Mouse (Mus musculus) thymus, adult 2 months (tissue): ENCODE measurements around the gene Aanat. TPM values are rescaled to one million over a fixed set of nuclear protein-coding genes. Genes with fewer than 3 reads are reported as not detected.

Source experiments
- DNase-seq: peaks from one replicate; pipeline ENCODE4 v3.0.0; 2021
- H3K27ac ChIP-seq: fragments of 200-500 bp; 2 replicates; pipeline ENCODE4 v1.5.1; 2012; ENCODE audit warnings: low read length, control low read depth; ENCODE audit not compliant: control insufficient read depth, insufficient read depth
- H3K27me3 ChIP-seq: fragments of 200-500 bp; 2 replicates; pipeline ENCODE4 v1.6.1; 2012; ENCODE audit warnings: mild to moderate bottlenecking, low read length, moderate library complexity, mixed read lengths; ENCODE audit not compliant: control insufficient read depth, insufficient read depth
- H3K36me3 ChIP-seq: fragments of 200-500 bp; 2 replicates; pipeline ENCODE4 v1.6.1; 2012; ENCODE audit warnings: mild to moderate bottlenecking, low read length, moderate library complexity; ENCODE audit not compliant: control insufficient read depth, insufficient read depth
- H3K4me1 ChIP-seq: fragments of 200-500 bp; replicated peaks from 2 replicates; pipeline ENCODE4 v1.6.1; 2012; ENCODE audit warnings: low read length; ENCODE audit not compliant: control insufficient read depth, insufficient read depth
- H3K4me3 ChIP-seq: fragments of 200-500 bp; 2 replicates; pipeline ENCODE4 v1.5.1; 2012; ENCODE audit warnings: mild to moderate bottlenecking, low read length, control low read depth, moderate library complexity; ENCODE audit not compliant: control insufficient read depth, insufficient read depth
- CTCF ChIP-seq: fragments of 200-500 bp; IDR thresholded peaks from 2 replicates; pipeline ENCODE4 v1.5.1; 2012; ENCODE audit warnings: mild to moderate bottlenecking, control low read depth, low read length, moderate library complexity, borderline replicate concordance; ENCODE audit not compliant: control insufficient read depth, poor library complexity, insufficient read depth; ENCODE audit errors: extremely low read depth
- POLR2A ChIP-seq: fragments of 200-500 bp; IDR thresholded peaks from 2 replicates; pipeline ENCODE4 v1.6.1; 2012; ENCODE audit warnings: mild to moderate bottlenecking, low read length, control low read depth, moderate library complexity; ENCODE audit not compliant: control insufficient read depth, poor library complexity, insufficient read depth; ENCODE audit errors: extremely low read depth
- WGBS: fragments of 180-500 bp; shearing (Covaris S2); methylation state at CpG from one replicate; pipeline ENCODE4 v1.1.7; 2018; 5-methylcytosine and 5-hydroxymethylcytosine counted together
- polyA plus RNA-seq: library from polyadenylated mRNA; depleted of rRNA; stranded (reverse); fragments of >200 nt; gene quantifications from 2 replicates; pipeline ENCODE4 v1.2.3, GENCODE M21; 2012

Gene Aanat
- polyA plus RNA-seq, 1 experiment, result not detected

DNA sequence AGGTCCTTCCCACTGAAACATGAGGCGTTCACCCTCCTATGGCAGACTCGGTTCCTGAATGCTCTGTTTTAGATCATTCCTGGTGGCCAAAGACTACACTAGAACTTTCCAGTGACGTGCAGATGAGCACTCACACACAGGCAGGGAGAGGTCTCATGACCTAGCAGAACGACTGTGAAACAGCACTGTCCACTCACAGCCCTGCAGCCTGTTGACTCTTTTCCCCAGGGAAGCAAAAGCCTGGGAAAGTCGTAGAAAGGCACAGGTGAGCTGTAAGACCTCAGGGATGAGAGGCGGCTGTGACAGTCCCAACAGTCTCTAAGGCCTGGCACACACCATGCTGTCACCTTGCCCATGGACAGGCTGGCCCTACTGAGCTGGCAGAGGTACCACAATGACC is 29.9 kb upstream of the Aanat start:
- Histone ChIP-seq H3K4me3 (no peak overlapping the region), H3K4me1 (peaks cover 6% of the 10 kb centered on the region), H3K27ac (no peak overlapping the region), H3K27me3 (no peaks in the 10 kb centered on the region), H3K36me3 (no peaks in the 10 kb centered on the region)
- no peak for TF ChIP-seq POLR2A
- TF ChIP-seq CTCF, result no peak
- DNase-seq, result no peak
- WGBS, result 91% methylated on average over 6 of the region's 6 CpGs

DNA sequence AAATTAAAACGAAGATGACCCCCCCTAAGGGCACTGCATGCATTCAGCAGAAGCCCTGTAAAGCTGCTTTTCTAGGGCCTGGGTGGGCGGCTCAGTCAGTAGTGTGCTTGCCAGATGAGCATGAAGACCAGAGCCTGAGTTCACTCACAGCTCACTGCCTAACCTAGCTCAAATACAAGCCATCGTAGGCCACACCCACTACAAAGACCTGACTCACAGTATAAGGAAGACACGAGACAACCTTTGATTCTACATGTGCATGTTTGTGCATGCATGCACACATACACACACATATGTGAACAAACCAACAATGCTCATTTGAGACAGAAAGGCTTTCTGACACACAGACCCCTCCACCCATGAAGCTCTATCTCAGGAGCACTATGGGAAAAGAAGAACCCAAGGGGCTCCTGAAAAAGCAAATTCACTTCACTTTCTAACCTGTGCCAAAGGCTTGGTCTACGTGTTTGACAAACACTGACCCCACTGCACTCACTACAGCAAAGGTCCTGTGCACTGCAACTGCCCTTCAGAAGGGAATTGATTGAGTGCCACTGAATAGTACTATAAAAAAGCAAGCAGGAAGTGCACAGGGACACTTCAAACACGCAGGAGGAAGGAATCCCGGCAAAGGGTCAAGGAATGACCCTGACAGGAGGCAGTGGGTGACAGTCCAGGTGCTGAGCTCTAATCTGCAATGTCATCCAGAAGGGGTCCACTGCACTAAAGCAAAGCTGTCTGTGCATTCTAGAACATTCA is 20.8 kb upstream of the Aanat start:
- Histone ChIP-seq H3K4me1 (peaks cover 6% of the 10 kb centered on the region), H3K27ac (no peak overlapping the region)
- 83% methylated on average over 7 of the region's 7 CpGs for WGBS

GRCm38 (mm10) chr11:116567531-116567930 is 18.7 kb upstream of the Aanat start:
- H3K4me1 ChIP-seq, result peaks cover 5% of the 10 kb centered on the region
- 94% methylated on average over 8 of the region's 8 CpGs for WGBS
- no peak for DNase-seq

More for the DNA sequence above, 20.8 kb upstream of the Aanat start:
- Histone ChIP-seq H3K27me3 (no peaks in the 10 kb centered on the region), H3K36me3 (no peaks in the 10 kb centered on the region), H3K4me3 (no peak overlapping the region)
- DNase-seq, result no peak
- TF ChIP-seq POLR2A, result no peak
- TF ChIP-seq CTCF, result no peak

DNA sequence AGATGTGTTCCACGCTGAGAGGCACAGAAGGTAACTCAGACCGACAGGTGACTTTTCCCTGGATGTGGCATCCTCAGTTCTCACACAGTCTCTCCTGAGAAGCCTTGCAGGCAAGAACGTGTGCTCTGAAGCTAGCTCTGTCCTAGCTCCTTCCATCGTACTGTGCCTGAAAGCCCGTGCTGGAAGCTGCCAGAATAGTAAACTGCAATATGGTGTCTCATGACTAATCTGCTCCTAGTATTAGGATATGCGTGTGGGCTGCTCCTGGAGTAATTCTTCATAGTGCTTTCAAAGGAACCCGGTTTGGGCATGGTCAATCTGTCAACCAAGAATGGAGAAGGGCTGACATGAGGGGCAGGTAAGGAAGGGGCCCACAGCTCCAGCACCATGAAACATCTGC is 15.4 kb upstream of the Aanat start:
- TF ChIP-seq CTCF (no peak), POLR2A (no peak)
- Histone ChIP-seq H3K27ac (no peak overlapping the region), H3K27me3 (no peaks in the 10 kb centered on the region), H3K36me3 (no peaks in the 10 kb centered on the region), H3K4me3 (no peak overlapping the region), H3K4me1 (peaks cover 9% of the 10 kb centered on the region)
- 98% methylated on average over 7 of the region's 7 CpGs for WGBS
- DNase-seq, result no peak

More at GRCm38 (mm10) chr11:116567531-116567930, 18.7 kb upstream of the Aanat start:
- H3K36me3 ChIP-seq, result no peaks in the 10 kb centered on the region
- no peak overlapping the region for H3K4me3 ChIP-seq
- H3K27me3 ChIP-seq, result no peaks in the 10 kb centered on the region
- no peak for TF ChIP-seq POLR2A
- no peak for TF ChIP-seq CTCF
- H3K27ac ChIP-seq, result no peak overlapping the region; the same call in 1 of the 2 replicates

GRCm38 (mm10) chr11:116571767-116572679 is 14.2 kb upstream of the Aanat start:
- TF ChIP-seq POLR2A (no peak), CTCF (no peak)
- Histone ChIP-seq H3K27me3 (no peaks in the 10 kb centered on the region), H3K4me1 (peaks cover 9% of the 10 kb centered on the region), H3K27ac (no peak overlapping the region), H3K36me3 (no peaks in the 10 kb centered on the region), H3K4me3 (no peak overlapping the region)
- no peak for DNase-seq
- 43% methylated on average over 19 of the region's 19 CpGs for WGBS

- no peaks in the 10 kb centered on the region for H3K27me3 ChIP-seq
- H3K27ac ChIP-seq, result no peak overlapping the region
- peaks cover 9% of the 10 kb centered on the region for H3K4me1 ChIP-seq
- DNase-seq, result no peak
- TF ChIP-seq CTCF, result no peak
- no peak for TF ChIP-seq POLR2A
- WGBS, result 68% methylated on average over 12 of the region's 12 CpGs
- no peak overlapping the region for H3K4me3 ChIP-seq
- no peaks in the 10 kb centered on the region for H3K36me3 ChIP-seq
These were observed 13.3 kb upstream of the Aanat start for GRCm38 (mm10) chr11:116572756-116573543.
